Mouse (Mus musculus): ENCODE results near the gene C87414.
"Not testable (repeated sequence)": the region's sequence is repeated elsewhere in the genome, so short reads cannot be mapped to it uniquely, and the experiment has no call there.

Gene C87414

GRCm38 (mm10) chr5:93671451-93671850, at the start of gene C87414:
TSS of gene C87414 (minus strand) at chr5:93671551.
- not testable (repeated sequence) for DNase-seq (ENCODE audit: low spot score in 2 of 2)

GRCm38 (mm10) chr5:93684661-93685060, 13.3 kb upstream of the C87414 start:
- not testable (repeated sequence) for DNase-seq (ENCODE audit: low spot score in 2 of 2)
